Mouse (Mus musculus) urinary bladder, postnatal 14 days (tissue): ENCODE measurements around the gene Cdca8.

Experiments used
- DNase-seq: peaks from one replicate; pipeline ENCODE4 v3.0.0; 2021; ENCODE audit warnings: low spot score

The Cdca8 gene

GRCm38 (mm10) chr4:124953546-124953945 is 14.4 kb upstream of the Cdca8 start:
- DNase-seq = no peak

- DNase-seq = peak; percentile 20
Observed at GRCm38 (mm10) chr4:124951036-124951433, 11.9 kb upstream of the Cdca8 start.

- peak; percentile 50 for DNase-seq
Observed at GRCm38 (mm10) chr4:124950181-124951035, 11.3 kb upstream of the Cdca8 start.

- no peak for DNase-seq
Observed at GRCm38 (mm10) chr4:124949488-124949887, 10.4 kb upstream of the Cdca8 start.

GRCm38 (mm10) chr4:124944961-124945360 is 5.8 kb upstream of the Cdca8 start:
- DNase-seq = no peak

- DNase-seq = no peak
Observed at GRCm38 (mm10) chr4:124943781-124944180, 4.7 kb upstream of the Cdca8 start.

- DNase-seq = peak; percentile 78
Observed at GRCm38 (mm10) chr4:124943022-124943421, 3.9 kb upstream of the Cdca8 start.

GRCm38 (mm10) chr4:124936613-124937471 is 2.3 kb downstream of the Cdca8 start, which contains the start of gene 9930104L06Rik:
Gene 9930104L06Rik, plus strand, starts transcription at chr4:124937048.
- peak; percentile 94 for DNase-seq

- no peak for DNase-seq
Observed at GRCm38 (mm10) chr4:124928102-124928501, 11.0 kb downstream of the Cdca8 start.

- DNase-seq = no peak
Observed at GRCm38 (mm10) chr4:124905971-124906822, 32.9 kb downstream of the Cdca8 start.

GRCm38 (mm10) chr4:124905417-124905816 is 33.7 kb downstream of the Cdca8 start:
- DNase-seq = no peak

- no peak for DNase-seq
Observed at GRCm38 (mm10) chr4:124899906-124900305, 39.2 kb downstream of the Cdca8 start.

- DNase-seq = no peak
Observed at GRCm38 (mm10) chr4:124898428-124898827, 40.7 kb downstream of the Cdca8 start.

- DNase-seq = no peak
Observed at GRCm38 (mm10) chr4:124894508-124895428, 44.3 kb downstream of the Cdca8 start.

GRCm38 (mm10) chr4:124893769-124894168 is 45.3 kb downstream of the Cdca8 start:
- no peak for DNase-seq

GRCm38 (mm10) chr4:124890831-124891230 is 48.3 kb downstream of the Cdca8 start:
- DNase-seq = no peak

- DNase-seq = no peak
Observed at GRCm38 (mm10) chr4:124889935-124890334, 49.2 kb downstream of the Cdca8 start.

- no peak for DNase-seq
Observed at GRCm38 (mm10) chr4:124888702-124889101, 50.4 kb downstream of the Cdca8 start.

- peak; percentile 47 for DNase-seq
Observed at GRCm38 (mm10) chr4:124882151-124882729, 56.9 kb downstream of the Cdca8 start.

GRCm38 (mm10) chr4:124881341-124881908 is 57.7 kb downstream of the Cdca8 start:
- no peak for DNase-seq
